Mouse (Mus musculus) neural tube, embryonic 11.5 days (tissue): ENCODE data around the gene Mpig6b. TPM values are rescaled to one million over a fixed set of nuclear protein-coding genes. Genes with fewer than 3 reads are reported as not detected.
A peak's percentile ranks its signal among the peaks of the same experiment; 100 is the strongest.
"Not testable (repeated sequence)": the region's sequence is repeated elsewhere in the genome, so short reads cannot be mapped to it uniquely, and the experiment has no call there.

ENCODE experiments used
- ATAC-seq: fragments of 200-750 bp; cut with Nextera tagmentation; 2 replicates; pipeline ENCODE4 v1.8.0; 2017; ENCODE audit warnings: moderate number of reproducible peaks, mild to moderate bottlenecking, moderate TSS enrichment, moderate library complexity; ENCODE audit not compliant: insufficient read depth, low FRiP score, low TSS enrichment
- DNase-seq: peaks from one replicate; pipeline ENCODE4 v3.0.0-alpha.2; 2015; ENCODE audit warnings: low spot score
- H3K27ac ChIP-seq: fragments of 300-500 bp; sonication (generic); 2 replicates; pipeline ENCODE4 v1.5.1; 2014; ENCODE audit warnings: low read depth, mild to moderate bottlenecking, low read length
- H3K27me3 ChIP-seq: fragments of 300-500 bp; sonication (generic); 2 replicates; pipeline ENCODE4 v1.6.1; 2014; ENCODE audit warnings: mild to moderate bottlenecking, low read length, mixed read lengths; ENCODE audit not compliant: control insufficient read depth, insufficient read depth
- H3K36me3 ChIP-seq: fragments of 300-500 bp; sonication (generic); 2 replicates; pipeline ENCODE4 v1.6.1; 2014; ENCODE audit warnings: mild to moderate bottlenecking, low read length, moderate library complexity, mixed read lengths; ENCODE audit not compliant: control insufficient read depth, insufficient read depth
- H3K4me1 ChIP-seq: fragments of 300-500 bp; sonication (generic); 2 replicates; pipeline ENCODE4 v1.6.1; 2014; ENCODE audit warnings: low read length, mixed read lengths; ENCODE audit not compliant: control insufficient read depth, insufficient read depth
- H3K4me2 ChIP-seq: fragments of 300-500 bp; sonication (generic); 2 replicates; pipeline ENCODE4 v1.6.1; 2014; ENCODE audit warnings: low read depth, mild to moderate bottlenecking, moderate library complexity
- H3K4me3 ChIP-seq: fragments of 300-500 bp; sonication (generic); 2 replicates; pipeline ENCODE4 v1.5.1; 2014; ENCODE audit warnings: low read depth, low read length
- H3K9ac ChIP-seq: fragments of 300-500 bp; sonication (generic); 2 replicates; pipeline ENCODE4 v1.6.1; 2014; ENCODE audit warnings: mild to moderate bottlenecking, low read length
- H3K9me3 ChIP-seq: fragments of 300-500 bp; sonication (generic); 2 replicates; pipeline ENCODE4 v1.6.1; 2016; ENCODE audit warnings: low read length; ENCODE audit not compliant: control insufficient read depth
- WGBS: fragments of 180-500 bp; shearing (Covaris S2); extraction: QIAGEN DNeasy Blood & Tissue Kit; methylation state at CpG from one replicate; pipeline ENCODE4 v1.1.7; 2014; 5-methylcytosine and 5-hydroxymethylcytosine counted together
- polyA plus RNA-seq: library from polyadenylated mRNA; unstranded; fragments of >200 nt; fragmentation: Nextera tagmentation; extraction: Ambion mirVana; gene quantifications from 2 replicates; pipeline ENCODE4 v1.2.1, GENCODE M21; 2014

Gene Mpig6b
- polyA plus RNA-seq, 1 experiment from 2014 or later = 1.5 TPM

DNA sequence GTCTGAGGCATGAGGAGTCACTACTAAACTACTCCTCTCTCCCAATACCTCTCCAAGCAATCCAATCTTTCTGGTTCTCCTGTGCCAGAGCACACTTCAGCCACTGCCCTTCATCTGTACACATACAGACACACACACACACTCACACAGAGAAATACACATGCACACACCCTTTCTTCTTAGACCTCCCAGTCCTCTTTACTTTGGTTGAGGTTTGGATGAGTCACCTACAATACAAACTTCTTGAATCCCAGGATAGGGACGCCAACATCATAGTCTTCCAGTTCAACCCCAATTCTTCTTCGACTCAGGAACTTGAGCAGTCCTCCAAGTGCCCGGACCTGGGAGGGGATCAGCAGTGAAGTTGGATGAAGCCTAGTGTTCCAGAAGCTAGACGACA, 22.2 kb downstream of the Mpig6b start:
- Histone ChIP-seq H3K36me3 (no peaks in the 10 kb centered on the region), H3K4me3 (no peak overlapping the region), H3K27ac (no peak overlapping the region), H3K4me2 (no peak overlapping the region), H3K4me1 (peaks cover 5% of the 10 kb centered on the region; the same call in 1 of the 2 replicates), H3K27me3 (no peaks in the 10 kb centered on the region), H3K9me3 (no peaks in the 10 kb centered on the region), H3K9ac (no peak overlapping the region)
- ATAC-seq (no peak), DNase-seq (no peak)
- WGBS = 87% methylated on average over 4 of the region's 4 CpGs

DNA sequence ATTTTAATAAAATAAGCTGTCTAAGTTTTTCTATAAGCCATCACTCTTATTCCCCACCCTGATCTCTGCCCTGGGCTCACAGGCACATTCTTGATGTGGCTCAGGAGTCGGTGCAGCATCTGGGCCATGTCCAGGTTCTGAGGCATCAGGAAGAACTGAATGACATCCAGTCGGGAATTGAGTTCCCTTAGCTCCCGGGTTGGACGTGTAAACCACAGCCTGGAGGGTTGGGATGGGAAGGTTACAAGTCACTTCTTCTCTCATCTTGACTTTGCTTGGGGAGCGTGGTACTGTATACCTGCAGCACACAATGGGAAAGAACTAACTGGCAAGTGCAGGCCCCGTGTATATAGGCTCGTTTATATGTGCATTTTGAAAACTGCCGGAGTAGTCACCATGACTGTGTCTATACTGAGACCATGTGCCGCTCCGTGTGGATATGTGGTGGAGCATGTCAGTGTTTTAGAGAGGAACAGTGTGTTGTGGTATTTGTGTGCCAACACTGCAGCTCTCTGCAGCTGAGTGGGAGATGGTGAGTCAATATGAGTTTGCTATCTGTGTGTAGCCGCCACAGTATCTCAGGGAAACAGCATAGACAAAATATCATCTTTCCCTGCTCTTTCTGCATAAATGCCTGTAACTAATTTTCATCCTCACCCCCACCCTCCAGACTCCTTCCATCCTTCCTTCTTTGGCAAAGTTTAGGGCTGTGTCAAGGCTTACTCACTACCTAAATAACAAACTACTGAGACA, 26.7 kb downstream of the Mpig6b start:
- H3K9ac ChIP-seq = no peak overlapping the region
- H3K4me1 ChIP-seq = no peaks in the 10 kb centered on the region
- no peak overlapping the region for H3K4me3 ChIP-seq
- no peaks in the 10 kb centered on the region for H3K9me3 ChIP-seq
- H3K36me3 ChIP-seq = no peaks in the 10 kb centered on the region
- H3K27me3 ChIP-seq = no peaks in the 10 kb centered on the region
- no peak overlapping the region for H3K27ac ChIP-seq
- DNase-seq (no peak), ATAC-seq (no peak)
- H3K4me2 ChIP-seq = no peak overlapping the region
- 86% methylated on average over 11 of the region's 11 CpGs for WGBS

DNA sequence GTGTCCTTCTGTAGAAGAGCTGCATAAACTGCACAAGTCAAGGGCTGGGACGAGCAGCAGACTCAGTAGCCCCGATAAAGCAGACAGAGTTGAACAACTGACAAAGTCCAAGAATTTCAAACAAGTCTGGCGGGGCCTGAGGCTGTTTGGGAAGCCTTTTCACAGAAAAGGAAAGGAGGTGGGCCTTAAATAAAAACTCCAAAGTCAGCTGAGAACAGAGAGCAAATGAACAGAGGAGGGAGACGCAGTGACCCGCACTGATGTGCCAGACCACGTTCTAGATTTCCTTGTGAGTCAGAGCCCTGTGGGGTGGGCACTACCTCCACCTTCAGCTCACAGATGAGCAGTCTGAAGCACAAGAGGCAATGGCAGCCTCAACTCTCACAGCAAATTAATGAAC, 31.1 kb downstream of the Mpig6b start:
- WGBS = 80% methylated on average over 6 of the region's 6 CpGs

DNA sequence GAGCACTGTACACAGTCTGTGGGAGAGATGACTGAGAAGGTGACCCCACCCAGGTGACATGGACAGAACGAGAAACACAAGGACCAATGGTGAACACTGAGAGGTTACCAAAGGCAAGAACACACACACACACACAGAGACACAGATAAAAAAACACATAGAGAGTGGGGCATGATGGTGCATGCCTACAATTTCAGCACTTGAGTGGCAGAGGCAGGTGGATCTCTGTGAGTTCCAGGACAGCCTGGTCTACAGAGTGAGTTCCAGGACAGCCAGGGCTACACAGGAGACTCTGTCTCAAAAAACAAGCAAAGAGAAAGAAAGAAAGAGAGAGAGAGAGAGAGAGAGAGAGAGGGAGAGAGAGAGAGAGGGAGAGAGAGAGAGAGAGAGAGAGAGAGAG, 32.3 kb downstream of the Mpig6b start:
- not testable (repeated sequence) for DNase-seq, ATAC-seq, H3K4me3 ChIP-seq

More for the DNA sequence above, 31.1 kb downstream of the Mpig6b start:
- Histone ChIP-seq H3K27ac (no peak overlapping the region), H3K9me3 (no peaks in the 10 kb centered on the region), H3K4me1 (no peaks in the 10 kb centered on the region; the same call in 1 of the 2 replicates), H3K4me3 (no peak overlapping the region), H3K9ac (no peak overlapping the region), H3K4me2 (no peak overlapping the region), H3K36me3 (no peaks in the 10 kb centered on the region), H3K27me3 (no peaks in the 10 kb centered on the region)
- ATAC-seq = no peak
- no peak for DNase-seq

DNA sequence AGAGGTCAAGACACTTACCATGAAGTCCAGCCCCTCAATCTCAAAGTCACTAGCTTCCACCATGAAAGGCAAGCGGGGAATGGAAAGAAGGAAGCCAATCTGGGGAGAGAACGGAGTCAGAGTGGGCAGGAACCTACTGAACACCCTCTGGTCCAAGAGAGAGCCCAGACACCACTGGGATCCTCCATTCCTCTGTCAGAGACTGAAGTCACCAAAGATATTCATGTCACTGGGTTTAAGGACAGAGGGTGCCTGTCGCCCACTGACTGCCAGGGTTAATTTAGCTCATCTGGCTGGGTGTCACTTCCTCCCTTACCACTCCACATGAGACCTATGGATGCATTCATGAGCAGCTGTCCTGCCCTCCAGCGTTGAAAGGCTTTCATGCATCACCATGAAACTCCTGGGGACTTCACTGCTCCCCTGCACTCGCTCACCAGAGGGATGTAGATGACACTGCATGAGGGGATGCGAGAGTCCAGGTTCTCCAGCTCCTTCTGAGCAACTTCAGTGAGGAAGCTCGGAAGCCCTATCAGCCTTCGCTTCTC, 33.6 kb downstream of the Mpig6b start:
- Histone ChIP-seq H3K9me3 (no peaks in the 10 kb centered on the region), H3K27ac (no peak overlapping the region), H3K4me2 (no peak overlapping the region), H3K9ac (no peak overlapping the region), H3K4me3 (no peak overlapping the region), H3K4me1 (peaks cover 2% of the 10 kb centered on the region; the same call in 1 of the 2 replicates), H3K27me3 (no peaks in the 10 kb centered on the region), H3K36me3 (no peaks in the 10 kb centered on the region)
- DNase-seq = no peak
- WGBS = 72% methylated on average over 8 of the region's 8 CpGs
- no peak for ATAC-seq

More for the DNA sequence above, 32.3 kb downstream of the Mpig6b start:
- not testable (repeated sequence) for H3K36me3 ChIP-seq, H3K27ac ChIP-seq, H3K9me3 ChIP-seq, H3K4me1 ChIP-seq, H3K27me3 ChIP-seq, H3K9ac ChIP-seq, H3K4me2 ChIP-seq
- 81% methylated on average over 1 of the region's 1 CpGs for WGBS

DNA sequence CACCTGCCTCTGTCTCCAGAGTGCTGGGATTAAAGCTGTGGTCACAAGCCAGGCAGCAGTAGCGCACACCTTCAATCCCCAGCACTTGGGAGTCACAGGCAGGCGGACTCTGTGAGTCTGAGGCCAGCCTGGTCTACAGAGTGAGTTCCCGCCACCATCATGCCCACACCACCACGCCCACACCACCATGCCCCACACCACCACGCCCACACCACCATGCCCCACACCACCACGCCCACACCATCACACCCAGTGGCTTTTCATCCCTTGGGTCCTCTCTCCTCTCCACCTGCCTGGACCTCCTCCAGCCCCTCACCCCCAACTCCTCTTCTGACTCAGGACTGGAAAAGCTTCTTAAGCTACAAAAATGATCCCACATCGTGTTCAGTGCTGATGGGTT, 34.1 kb downstream of the Mpig6b start:
- DNase-seq (no peak), ATAC-seq (no peak)
- 84% methylated on average over 7 of the region's 7 CpGs for WGBS
- no peak overlapping the region for H3K4me2 ChIP-seq
- H3K36me3 ChIP-seq = no peaks in the 10 kb centered on the region
- no peaks in the 10 kb centered on the region for H3K27me3 ChIP-seq
- no peak overlapping the region for H3K9ac ChIP-seq
- H3K9me3 ChIP-seq = no peaks in the 10 kb centered on the region
- H3K4me3 ChIP-seq = no peak overlapping the region
- peaks cover 2% of the 10 kb centered on the region; the same call in 1 of the 2 replicates for H3K4me1 ChIP-seq
- H3K27ac ChIP-seq = no peak overlapping the region

DNA sequence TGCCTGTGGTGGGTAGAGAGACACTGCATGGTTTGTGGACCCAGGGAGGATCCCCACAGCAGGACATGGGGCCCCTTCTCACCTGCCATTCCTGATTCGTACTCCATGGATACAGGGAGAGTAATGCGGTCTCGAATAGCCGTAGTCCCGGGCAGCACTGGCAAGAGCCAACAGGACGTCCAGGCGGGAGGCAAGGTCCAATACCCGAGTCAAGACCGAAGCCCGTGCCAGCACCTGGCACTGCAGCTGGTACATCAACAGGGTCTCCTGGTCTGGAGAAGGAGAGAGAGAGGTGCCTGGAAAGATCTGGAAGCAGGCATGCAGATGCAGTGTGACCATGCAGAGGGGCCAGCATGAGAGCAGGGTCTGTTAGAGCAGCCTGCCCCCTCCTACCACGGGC, 34.7 kb downstream of the Mpig6b start:
- H3K27ac ChIP-seq = no peak overlapping the region
- peaks cover 2% of the 10 kb centered on the region; the same call in 1 of the 2 replicates for H3K4me1 ChIP-seq
- H3K4me3 ChIP-seq = no peak overlapping the region
- H3K36me3 ChIP-seq = no peaks in the 10 kb centered on the region
- H3K4me2 ChIP-seq = no peak overlapping the region
- H3K27me3 ChIP-seq = no peaks in the 10 kb centered on the region
- no peaks in the 10 kb centered on the region for H3K9me3 ChIP-seq
- no peak overlapping the region for H3K9ac ChIP-seq
- WGBS = 87% methylated on average over 11 of the region's 11 CpGs
- no peak for ATAC-seq
- no peak for DNase-seq

DNA sequence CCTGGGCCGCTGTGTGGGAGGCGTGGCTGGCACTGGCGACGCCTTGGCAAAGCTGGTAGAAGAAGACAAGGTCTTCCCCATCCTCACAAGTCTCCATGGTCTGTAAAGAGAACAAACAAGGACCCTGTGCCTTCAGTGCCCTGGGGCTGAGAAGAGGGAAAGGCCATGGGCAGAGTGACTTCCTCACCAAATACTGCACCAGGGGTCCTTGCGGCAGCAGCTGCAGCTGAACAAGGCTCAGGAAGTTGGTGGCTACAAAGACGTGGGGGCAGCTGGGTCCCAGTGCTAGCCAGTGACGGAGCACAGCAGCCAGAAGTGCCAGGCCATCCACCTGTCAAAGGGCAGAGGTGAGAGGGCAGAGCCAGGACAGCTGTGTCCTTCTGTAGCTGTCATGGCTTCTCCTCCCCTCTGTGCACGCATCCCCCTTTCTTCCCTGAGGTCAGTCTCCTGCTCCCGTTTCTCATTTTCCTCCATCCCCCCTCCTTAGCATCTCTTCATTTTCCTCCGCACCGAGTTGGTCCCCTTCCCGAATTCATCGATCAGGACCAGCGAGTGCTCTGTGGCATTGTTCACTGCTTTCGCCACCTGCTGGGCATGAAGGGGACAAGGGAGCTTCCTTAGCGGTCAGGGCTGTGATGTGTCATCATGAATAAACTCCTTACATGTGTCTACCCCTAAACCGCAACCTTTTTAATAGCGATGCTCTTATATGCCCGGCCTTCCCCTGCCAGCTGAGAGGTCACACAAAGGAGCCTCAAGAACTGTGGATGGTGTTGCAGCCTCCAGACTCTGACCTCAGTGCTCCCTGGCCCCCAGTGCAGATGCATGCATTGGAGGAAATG, 36.1 kb downstream of the Mpig6b start:
- H3K4me3 ChIP-seq = peak overlapping the region; percentile 8; the same call in 1 of the 2 replicates
- peaks cover 2% of the 10 kb centered on the region; the same call in 1 of the 2 replicates for H3K4me1 ChIP-seq
- no peaks in the 10 kb centered on the region for H3K27me3 ChIP-seq
- no peaks in the 10 kb centered on the region for H3K36me3 ChIP-seq
- DNase-seq = peak; percentile 52
- H3K9ac ChIP-seq = peak overlapping the region; percentile 7
- H3K4me2 ChIP-seq = peak overlapping the region; percentile 26
- ATAC-seq = no peak
- H3K9me3 ChIP-seq = no peaks in the 10 kb centered on the region
- H3K27ac ChIP-seq = no peak overlapping the region
- 31% methylated on average over 19 of the region's 19 CpGs for WGBS
